Mouse (Mus musculus): ENCODE measurements around the gene Peg12. TPM values are rescaled to one million over a fixed set of nuclear protein-coding genes. Genes with fewer than 3 reads are reported as not detected.
A peak's percentile ranks its signal among the peaks of the same experiment; 100 is the strongest.

The Peg12 gene
- 3.6 and 6.8 TPM in 2 replicates for total RNA-seq (2017)

DNA sequence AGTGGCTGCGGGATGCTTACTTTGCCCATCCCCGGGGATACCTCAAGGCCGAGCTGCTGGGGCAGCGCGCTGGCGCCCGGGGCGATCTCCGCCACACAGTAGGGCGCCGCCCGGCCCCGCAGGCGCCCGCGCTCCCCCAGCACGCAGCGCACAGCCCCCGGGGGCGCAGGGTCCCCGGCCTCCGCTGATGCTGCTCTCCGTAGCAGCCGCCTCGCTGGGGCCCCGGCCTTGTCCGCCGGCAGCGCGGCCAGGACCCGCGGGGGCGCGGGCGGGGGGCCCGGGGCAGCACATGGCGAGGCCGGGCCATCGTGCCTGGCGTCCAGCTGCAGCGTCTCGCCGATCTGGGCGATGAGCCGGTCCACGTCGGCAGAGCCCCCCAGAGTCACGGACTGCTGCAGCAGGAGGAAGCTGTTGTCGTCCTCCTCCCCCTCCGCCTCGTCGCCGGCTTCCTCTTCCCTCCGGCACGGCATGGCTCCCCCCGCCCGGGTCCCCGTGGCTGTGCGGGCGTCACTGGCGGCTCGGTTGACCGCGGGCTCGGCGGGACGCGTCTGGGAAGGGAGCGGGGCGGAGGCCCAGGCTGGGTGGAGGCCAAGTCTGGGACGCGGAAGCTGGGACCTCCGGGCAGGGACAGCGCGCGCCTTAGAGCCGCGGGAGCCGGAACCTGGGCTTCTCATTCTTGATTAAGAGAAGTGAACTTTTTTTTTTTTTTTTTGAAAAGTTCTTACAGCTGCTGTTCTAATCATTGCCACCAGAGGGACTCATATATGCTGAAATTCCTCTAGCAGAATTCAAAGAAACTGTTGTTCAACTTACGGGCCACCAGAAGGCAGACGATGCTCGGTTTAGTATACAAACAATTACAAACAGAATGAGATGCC is at the start of gene Peg12:
Gene Peg12 (minus strand): TSS at position 633 of the 878 bp plus-strand sequence.
- ATAC-seq (replicated peaks in 1 of 2; ENCODE audit: insufficient read depth in 1 of 2, low FRiP score in 2 of 2, low TSS enrichment in 1 of 2, low read depth in 1 of 2, poor library complexity in 2 of 2, severe bottlenecking in 2 of 2), result peak; percentile 75 to 82

DNA sequence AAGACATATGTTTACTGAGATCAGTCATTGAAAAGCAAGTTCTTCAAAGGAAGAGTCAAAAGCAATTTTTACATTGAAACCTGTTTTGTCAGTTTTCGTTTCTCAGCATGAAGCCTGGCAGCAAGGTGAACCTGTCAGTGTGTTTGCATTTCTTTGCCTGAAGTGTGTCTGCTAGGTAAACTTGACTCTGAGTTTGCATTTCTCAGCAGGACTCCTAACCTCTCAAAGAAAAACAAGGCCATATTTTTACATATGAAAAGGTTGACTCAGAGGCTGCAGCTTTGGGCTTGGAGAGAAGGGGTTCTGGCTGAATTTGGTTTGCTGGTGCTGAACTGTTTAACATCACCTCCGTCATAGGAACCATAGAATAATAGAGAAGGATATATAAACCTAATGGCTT is 21.8 kb upstream of the Peg12 start:
- ATAC-seq (replicated peaks in 1 of 2; ENCODE audit: insufficient read depth in 1 of 2, low FRiP score in 2 of 2, low TSS enrichment in 1 of 2, low read depth in 1 of 2, poor library complexity in 2 of 2, severe bottlenecking in 2 of 2), result no peak

DNA sequence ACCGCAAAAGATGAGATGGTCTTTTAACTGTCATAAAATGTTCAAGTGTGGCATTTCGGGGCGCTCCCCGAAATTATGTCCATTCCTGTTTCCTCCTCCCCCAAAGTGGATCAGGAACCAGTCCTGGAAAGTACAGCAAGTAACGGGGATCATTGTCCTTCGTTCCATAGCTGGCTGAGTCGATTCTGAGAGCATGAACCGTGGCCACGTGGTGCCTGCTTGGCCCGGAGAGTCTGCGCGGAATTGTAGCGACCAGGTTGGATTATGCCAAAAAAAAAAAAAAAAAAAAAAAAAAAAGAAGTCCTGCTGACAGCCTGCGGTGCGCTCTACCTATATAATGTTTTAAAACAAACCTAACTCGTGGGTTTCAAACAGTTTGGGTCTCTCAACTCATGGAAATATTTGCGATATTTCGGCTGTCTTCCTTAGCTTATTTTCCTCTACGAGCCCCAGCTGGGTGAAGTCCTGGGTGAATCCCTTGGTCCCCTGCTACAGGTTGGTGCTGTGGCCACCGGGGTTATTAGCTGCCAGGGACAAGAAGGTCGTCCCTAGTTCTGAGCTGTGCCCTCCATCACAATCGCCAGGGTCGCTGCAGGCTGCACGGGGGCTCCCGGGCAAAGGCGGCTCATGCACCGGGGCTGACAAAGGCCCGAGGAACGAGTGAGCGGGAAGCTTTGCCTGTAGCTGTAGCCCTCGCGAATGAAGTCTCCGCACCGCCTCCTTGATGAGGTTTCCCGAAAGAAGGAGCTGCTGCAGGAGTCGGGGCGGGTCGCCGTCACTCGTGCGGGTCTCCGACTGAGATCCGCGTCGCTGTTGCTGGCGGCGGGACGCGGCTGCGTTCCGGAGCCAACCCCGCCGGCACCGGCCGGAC is 1.1 kb downstream of the Peg12 start:
- ATAC-seq (replicated peaks in 1 of 2; ENCODE audit: insufficient read depth in 1 of 2, low FRiP score in 2 of 2, low TSS enrichment in 1 of 2, low read depth in 1 of 2, poor library complexity in 2 of 2, severe bottlenecking in 2 of 2), result peak; percentile 5 to 16; a peak in 1 of 4 replicates

DNA sequence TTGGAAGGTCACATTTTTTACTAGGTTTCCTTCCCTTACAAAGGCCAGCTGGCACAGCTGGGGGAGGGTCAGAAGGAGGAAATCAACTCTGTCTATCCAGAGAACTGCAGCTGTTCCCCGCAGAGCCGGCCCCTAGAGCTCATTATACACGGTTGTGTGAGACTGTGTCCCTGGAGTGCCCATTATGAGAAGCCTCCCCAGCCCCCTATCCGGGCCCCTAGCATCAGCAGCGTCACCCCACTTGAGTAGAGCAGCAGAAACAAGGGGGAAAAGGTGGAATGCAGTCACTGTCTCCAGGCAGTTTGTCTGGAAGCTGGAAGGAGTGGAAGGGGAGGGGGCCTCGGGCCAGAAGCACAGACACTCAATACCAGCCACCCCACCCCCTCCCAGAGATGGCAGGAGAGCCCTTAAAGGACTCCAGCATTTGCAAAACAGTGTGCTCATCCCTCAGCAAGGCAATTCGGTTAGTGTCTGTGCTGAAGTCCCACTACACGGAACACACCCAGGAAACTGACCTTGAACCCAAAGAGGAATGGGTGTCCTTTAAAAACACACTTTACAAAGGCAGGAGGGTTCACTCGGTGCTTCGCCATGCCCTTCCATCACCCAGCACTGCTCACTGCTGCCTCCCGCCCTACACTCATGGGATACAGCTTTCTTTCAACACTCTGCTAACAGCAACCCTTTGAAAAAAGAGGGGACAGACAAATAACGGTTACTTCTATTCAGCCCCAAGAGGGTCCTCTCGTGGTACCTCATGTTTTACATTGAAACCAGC is 1.9 kb downstream of the Peg12 start:
- ATAC-seq (replicated peaks in 1 of 2; ENCODE audit: insufficient read depth in 1 of 2, low FRiP score in 2 of 2, low TSS enrichment in 1 of 2, low read depth in 1 of 2, poor library complexity in 2 of 2, severe bottlenecking in 2 of 2), result no peak; a peak in 1 of 4 replicates

DNA sequence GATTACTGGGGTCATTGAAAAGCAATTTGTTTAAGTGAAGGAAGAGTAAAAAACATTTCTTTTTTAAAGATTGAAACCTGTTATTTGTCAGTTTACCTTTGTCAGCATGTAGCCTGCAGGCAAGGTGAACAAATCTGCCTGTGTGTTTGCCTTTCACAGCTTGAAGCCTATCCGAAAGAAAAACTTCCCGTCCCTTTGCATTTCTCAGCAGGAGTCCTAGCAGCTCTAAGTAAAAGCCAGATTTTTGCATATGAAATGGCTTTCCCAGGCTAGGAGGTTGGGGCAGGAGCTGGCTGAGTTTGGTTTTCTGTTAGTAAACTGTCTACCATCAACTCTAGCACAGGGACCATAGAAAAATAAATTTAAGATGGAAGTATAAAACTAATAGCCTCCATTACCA is 12.0 kb downstream of the Peg12 start:
- no peak for ATAC-seq (replicated peaks in 1 of 2; ENCODE audit: insufficient read depth in 1 of 2, low FRiP score in 2 of 2, low TSS enrichment in 1 of 2, low read depth in 1 of 2, poor library complexity in 2 of 2, severe bottlenecking in 2 of 2)

DNA sequence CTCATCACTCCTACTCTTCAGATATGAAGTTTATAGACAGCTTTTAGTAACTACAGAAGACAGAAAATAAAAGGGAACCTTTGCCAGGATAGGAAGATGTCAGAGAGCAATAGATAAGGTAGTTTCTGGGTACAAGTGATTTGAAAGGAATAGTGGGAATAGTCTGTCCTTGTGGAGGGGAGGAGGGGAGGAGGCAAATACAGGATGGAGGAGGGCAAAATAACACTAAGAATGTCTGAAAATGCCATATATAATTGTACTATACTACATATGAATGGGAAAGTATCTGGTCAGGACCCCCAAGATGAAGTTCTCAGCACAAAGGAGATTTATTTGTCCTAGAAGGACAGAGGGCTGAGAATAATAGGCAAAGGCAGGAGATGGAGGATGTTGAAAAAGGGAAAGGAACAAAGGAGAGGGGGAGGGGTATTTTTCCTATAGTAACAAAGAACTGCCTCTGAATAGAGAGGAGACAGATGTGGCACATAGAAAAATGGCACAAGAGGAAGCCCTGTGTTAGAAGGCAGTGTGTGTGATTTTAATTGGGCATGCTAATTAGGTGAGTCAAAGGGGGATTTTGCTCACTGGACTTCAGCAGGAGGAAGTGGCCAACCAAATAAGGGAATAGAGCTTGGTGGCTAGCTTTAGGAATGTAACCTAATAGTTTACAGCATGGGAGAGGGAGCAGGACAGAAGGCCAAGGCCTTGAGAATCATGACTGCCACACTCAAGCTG is 18.7 kb downstream of the Peg12 start:
- ATAC-seq (replicated peaks in 1 of 2; ENCODE audit: insufficient read depth in 1 of 2, low FRiP score in 2 of 2, low TSS enrichment in 1 of 2, low read depth in 1 of 2, poor library complexity in 2 of 2, severe bottlenecking in 2 of 2), result no peak

DNA sequence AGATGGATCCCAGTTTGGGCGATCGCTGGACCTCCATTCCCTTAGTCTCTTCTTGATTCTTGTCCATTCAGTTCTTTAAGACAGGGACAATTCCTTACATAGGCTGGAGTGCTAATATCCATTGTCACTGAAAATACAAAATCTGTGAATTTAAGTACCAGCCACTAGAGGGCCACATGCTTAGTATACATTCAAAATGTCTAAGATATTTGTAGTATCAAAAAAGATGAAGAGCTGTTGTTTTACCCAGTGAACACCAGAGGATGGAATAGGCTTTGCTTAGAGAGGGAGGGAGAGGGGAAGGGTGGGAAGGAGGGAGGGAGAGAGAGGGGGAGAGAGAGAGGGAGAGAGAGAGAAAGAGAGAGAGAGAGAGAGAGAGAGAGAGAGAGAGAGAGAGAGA is 27.9 kb downstream of the Peg12 start:
- no peak for ATAC-seq (replicated peaks in 1 of 2; ENCODE audit: insufficient read depth in 1 of 2, low FRiP score in 2 of 2, low TSS enrichment in 1 of 2, low read depth in 1 of 2, poor library complexity in 2 of 2, severe bottlenecking in 2 of 2)

DNA sequence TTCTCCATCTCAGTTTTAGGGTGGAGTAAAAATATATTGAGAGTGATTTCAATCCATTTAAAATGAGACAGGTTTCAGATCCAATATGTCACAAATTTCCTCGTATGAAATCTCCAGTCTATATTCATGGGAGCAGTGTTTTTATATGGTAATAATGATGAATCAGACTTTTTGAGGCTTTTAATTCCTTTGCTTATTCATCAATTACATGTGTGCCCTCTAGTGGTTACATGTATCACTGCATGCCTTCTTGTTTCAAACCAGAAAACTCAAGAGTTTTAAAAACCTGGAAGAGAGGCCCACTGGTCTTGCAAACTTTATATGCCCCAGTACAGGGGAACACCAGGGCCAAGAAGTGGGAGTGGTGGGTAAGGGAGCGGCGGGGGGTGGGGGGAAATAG is 31.1 kb downstream of the Peg12 start:
- no peak for ATAC-seq (replicated peaks in 1 of 2; ENCODE audit: insufficient read depth in 1 of 2, low FRiP score in 2 of 2, low TSS enrichment in 1 of 2, low read depth in 1 of 2, poor library complexity in 2 of 2, severe bottlenecking in 2 of 2)

DNA sequence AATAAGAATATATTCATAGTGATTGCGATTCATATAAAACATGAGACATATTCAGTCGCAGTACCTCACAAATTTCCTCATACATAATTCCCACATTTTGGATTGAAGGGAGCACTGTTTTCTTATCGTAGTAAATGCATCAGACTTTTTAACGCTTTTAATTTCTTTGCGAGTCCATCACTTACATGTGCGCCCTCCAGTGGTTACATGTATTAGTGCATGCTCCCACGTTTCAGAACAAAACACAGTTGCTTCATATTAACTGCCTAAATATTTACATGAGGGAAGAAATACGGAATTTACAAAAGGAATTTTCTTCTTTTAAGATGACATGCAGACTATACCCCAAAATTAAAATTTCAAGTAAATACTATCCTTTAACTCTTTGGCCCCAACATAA is 36.0 kb downstream of the Peg12 start:
- ATAC-seq (replicated peaks in 1 of 2; ENCODE audit: insufficient read depth in 1 of 2, low FRiP score in 2 of 2, low TSS enrichment in 1 of 2, low read depth in 1 of 2, poor library complexity in 2 of 2, severe bottlenecking in 2 of 2), result peak; percentile 45 to 46; a peak in 2 of 4 replicates

DNA sequence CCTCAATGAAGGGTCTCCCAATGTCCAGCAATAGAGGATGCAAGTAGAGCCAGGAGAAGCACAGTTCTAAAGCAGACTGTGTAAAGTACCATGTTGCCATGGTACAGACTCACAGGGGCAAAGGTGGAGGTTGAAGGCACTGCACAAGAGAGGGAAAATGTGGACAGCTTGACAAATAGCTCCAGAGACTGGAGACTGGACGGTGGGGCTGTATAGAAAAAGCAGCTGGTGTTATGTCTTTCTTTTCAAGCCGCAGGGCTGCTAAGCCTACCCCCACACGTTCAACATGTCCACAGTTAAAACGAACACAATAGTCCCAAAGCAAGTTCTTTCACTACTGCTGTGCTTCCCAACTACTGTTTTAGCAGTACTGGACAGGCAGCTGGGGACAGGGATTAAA is 41.1 kb downstream of the Peg12 start:
- ATAC-seq (replicated peaks in 1 of 2; ENCODE audit: insufficient read depth in 1 of 2, low FRiP score in 2 of 2, low TSS enrichment in 1 of 2, low read depth in 1 of 2, poor library complexity in 2 of 2, severe bottlenecking in 2 of 2), result no peak

DNA sequence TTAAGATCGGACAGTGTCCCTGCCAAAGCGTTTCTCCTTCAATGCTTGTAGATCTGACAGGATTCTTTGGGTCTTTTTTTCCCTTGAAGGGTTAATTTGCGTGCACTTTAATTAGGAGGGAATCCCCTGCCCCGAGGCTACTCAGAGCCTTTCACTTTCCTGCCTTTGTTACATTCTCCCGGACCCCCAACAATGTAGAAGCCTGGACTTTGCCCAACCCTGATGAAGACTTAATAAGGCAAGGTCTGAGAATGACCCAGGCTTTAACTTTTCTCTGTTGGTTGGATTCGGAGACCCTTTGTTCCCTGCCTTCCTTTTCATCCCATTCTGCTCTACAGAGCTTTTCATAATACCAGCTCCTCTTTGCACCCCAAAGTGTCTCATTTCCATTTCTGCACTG is 43.7 kb downstream of the Peg12 start:
- ATAC-seq (replicated peaks in 1 of 2; ENCODE audit: insufficient read depth in 1 of 2, low FRiP score in 2 of 2, low TSS enrichment in 1 of 2, low read depth in 1 of 2, poor library complexity in 2 of 2, severe bottlenecking in 2 of 2), result no peak

DNA sequence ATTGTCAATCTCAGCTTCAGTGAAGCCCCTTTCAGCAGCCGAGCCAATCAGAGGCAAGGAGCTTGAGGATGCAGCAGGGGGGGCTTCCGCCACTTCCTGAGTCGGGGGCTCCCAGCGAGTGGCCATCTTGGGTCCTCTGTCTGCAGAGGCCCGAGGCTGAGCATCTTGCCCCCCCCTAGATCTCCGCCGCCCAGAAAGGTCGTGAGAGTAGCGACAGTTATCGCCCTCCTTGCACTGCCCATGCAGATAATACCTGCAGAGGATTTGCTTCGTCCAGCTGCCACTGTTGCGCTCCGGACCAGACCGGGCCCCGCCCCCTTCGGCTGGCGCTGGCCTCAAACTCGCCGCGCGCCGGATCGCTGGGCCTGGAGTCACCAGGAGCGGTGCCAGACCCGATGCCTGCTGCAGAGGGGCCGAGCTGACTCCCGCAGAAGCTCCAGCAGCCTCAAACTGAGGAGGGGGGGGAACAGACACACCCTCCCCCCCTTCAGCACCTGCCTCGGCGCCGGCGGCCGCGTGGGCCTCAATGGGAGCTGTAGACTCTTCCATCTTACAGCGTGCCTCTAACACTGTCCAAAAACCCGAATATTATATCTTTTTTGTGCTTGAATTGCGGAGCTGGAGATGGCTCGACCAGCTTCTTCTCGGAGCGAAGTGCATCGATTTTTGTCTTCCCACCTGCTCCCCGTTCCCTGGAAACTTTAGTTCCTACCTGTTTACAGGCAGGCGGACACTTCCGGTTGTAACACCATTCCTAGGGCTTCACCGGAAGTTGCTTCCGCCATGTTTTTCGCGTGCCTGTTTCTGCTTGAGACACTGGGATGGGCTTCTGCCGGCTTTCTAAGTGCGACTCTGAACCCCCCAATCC is 44.6 kb downstream of the Peg12 start, which contains the start of gene Mkrn3:
Gene Mkrn3 (minus strand): TSS at position 647 of the 868 bp plus-strand sequence.
- peak; percentile 65 to 82; a peak in 3 of 4 replicates for ATAC-seq (replicated peaks in 1 of 2; ENCODE audit: insufficient read depth in 1 of 2, low FRiP score in 2 of 2, low TSS enrichment in 1 of 2, low read depth in 1 of 2, poor library complexity in 2 of 2, severe bottlenecking in 2 of 2)

DNA sequence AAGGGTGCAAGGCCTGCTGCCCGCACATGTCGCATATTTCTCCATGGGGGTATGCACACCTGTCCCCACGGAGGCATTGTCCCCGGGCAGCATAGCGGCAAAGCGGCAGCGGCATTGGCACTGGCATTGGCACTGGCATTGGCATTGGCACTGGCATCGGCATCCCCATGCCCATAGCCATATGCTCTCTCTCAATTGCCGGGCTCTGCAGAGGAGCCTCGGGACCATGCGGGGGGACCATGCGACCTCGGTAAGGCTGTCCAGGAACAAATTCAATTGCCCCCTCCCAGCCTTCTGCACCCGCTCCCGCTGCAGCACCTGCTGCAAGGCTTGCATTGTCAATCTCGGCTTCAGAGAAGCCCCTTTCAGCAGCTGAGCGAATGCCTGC is 45.2 kb downstream of the Peg12 start:
- no peak for ATAC-seq (replicated peaks in 1 of 2; ENCODE audit: insufficient read depth in 1 of 2, low FRiP score in 2 of 2, low TSS enrichment in 1 of 2, low read depth in 1 of 2, poor library complexity in 2 of 2, severe bottlenecking in 2 of 2)

DNA sequence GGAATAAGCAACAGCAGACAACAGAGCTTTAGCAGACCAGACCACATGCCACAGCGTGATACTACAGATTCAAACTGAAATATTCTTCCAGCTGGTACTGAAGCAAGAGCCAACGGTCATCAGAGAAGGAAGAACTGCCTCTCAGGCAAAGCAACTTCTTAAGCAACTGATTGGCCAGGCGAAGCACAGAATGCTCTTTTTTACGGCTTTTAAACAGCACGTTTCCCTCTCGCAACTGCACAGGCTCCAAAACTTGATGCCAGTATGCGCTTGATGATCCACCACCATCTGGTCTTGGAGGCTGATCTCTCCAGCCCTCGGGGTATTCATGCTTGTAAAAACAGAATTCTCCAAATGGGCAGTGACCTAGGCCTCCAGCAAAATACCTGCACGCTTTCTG is 46.0 kb downstream of the Peg12 start:
- ATAC-seq (replicated peaks in 1 of 2; ENCODE audit: insufficient read depth in 1 of 2, low FRiP score in 2 of 2, low TSS enrichment in 1 of 2, low read depth in 1 of 2, poor library complexity in 2 of 2, severe bottlenecking in 2 of 2), result no peak

DNA sequence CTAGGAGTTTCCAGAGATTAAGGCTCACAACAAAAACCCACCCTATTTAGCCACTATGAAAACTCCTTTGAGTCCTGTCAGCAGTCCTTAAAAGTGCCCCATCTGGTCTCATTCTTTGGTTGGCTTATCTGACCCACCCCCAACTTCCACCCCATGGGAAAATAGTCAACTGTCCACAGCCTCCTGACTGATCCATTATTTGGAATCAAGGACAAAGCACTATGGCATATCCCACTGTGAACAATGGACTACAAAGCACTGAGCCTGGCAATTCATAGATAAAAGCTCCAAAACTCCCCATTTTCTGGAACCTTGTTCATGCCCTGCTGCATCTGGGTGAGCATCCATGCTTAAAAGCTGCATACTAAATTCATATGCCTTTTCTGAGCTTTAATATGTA is 48.1 kb downstream of the Peg12 start:
- no peak for ATAC-seq (replicated peaks in 1 of 2; ENCODE audit: insufficient read depth in 1 of 2, low FRiP score in 2 of 2, low TSS enrichment in 1 of 2, low read depth in 1 of 2, poor library complexity in 2 of 2, severe bottlenecking in 2 of 2)

DNA sequence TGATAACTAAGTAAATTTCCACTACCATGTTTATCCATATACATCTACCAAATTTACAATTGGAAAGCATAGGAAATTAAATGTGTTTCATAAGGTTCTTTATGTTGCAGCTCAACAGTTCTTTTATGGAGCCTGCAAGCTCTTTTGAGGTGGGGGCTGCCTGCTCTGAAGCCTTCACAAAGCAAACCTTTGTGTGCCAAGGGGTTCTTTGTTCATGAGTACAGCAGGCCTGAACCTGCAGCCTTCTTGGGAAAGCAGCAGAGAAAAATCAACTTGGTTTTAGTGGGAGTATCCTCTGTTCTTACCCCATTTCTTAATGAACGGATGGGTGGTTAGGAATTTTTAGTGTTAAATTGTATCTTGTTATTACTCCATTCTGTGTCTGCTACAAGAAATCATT is 49.1 kb downstream of the Peg12 start:
- no peak for ATAC-seq (replicated peaks in 1 of 2; ENCODE audit: insufficient read depth in 1 of 2, low FRiP score in 2 of 2, low TSS enrichment in 1 of 2, low read depth in 1 of 2, poor library complexity in 2 of 2, severe bottlenecking in 2 of 2)

Data from hematopoietic stem cell, adult 5-6 weeks (primary cell).